Mouse (Mus musculus): ENCODE measurements around the gene Pde6h.

DNA sequence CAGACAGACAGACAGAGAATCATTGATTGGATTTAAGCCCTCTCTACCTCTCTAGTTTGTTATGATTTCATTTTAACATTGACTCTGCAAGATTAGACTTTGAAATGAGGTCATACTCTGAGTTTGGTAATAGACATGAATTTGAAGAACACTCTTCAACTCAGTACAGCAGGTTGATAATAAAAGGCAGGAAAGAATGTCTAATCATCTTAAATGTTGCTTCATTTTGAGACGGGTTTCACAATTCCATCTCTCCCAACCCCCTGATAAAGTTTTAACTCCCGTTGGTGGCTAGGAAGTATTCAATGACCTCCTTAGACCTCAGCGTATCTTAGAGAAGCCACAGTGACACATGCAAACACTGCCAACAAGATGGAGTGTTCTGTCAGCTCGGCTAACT lies 69.9 kb downstream of the Pde6h start:
- TF ChIP-seq POLR2A (IDR thresholded peaks at IDR 0.05; ENCODE audit: low read depth, low read length) (no peak), HCFC1 (IDR thresholded peaks at IDR 0.05; ENCODE audit: low read depth, low read length) (no peak), MEF2A (IDR thresholded peaks at IDR 0.05; ENCODE audit: borderline replicate concordance, low read depth, low read length) (no peak), ELF1 (IDR thresholded peaks at IDR 0.05; ENCODE audit: low read depth, low read length) (no peak), USF1 (IDR thresholded peaks at IDR 0.05; ENCODE audit: low read depth, low read length) (no peak), ZMIZ1 (IDR thresholded peaks at IDR 0.05; ENCODE audit: low read depth, low read length) (no peak), SMC3 (IDR thresholded peaks at IDR 0.05; ENCODE audit: low read depth, low read length) (no peak), CTCF (conservative IDR thresholded peaks at IDR 0.05 in 1 of 2, IDR thresholded peaks at IDR 0.05 in 1 of 2; ENCODE audit: low read depth in 2 of 2, low read length in 2 of 2) (no peak), RAD21 (IDR thresholded peaks at IDR 0.05; ENCODE audit: low read depth, low read length) (no peak), JUN (IDR thresholded peaks at IDR 0.05; ENCODE audit: insufficient read depth, low read depth, low read length) (no peak), E2F4 (IDR thresholded peaks at IDR 0.05; ENCODE audit: insufficient replicate concordance, low read depth, low read length) (no peak)
